19 mouse cellular contexts compared by ENCODE assay signal in genomic region chr5:33638826-33639225, GRCm38 (mm10). TPM values are rescaled to one million over a fixed set of nuclear protein-coding genes. Genes with fewer than 3 reads are reported as not detected.
DNase-seq lines count a peak whose midpoint lies in the region; ATAC-seq and TF ChIP-seq lines count a peak whose summit lies in the region.
"Had no signal": no experiment of that assay in that cellular context is flagged by ENCODE, and none has a peak within 500 bp of the region (broad histone marks: within the 10 kb centered on the region; RNA-seq: fewer than 3 reads in every experiment).

No protein-coding gene starts in this region.

- 0 out of 2 replicates have a peak overlapping the region, but pooled peaks have one; percentile 38 for H3K9ac ChIP-seq in neural tube, embryonic 13.5 days
- no peak overlapping the region for H3K9ac ChIP-seq in neural tube, embryonic 15.5 days (replicated peaks)
- H3K9ac ChIP-seq: forebrain, embryonic 12.5 days; heart, embryonic 12.5 days; liver, embryonic 15.5 days; stomach, embryonic 15.5 days had no signal

- H3K9me3 ChIP-seq in neural tube, embryonic 13.5 days = no peaks in the 10 kb centered on the region
- H3K9me3 ChIP-seq in neural tube, embryonic 15.5 days (replicated peaks) = no peaks in the 10 kb centered on the region
- H3K9me3 ChIP-seq: forebrain, embryonic 12.5 days; heart, embryonic 12.5 days; hindbrain, embryonic 10.5 days; liver, embryonic 15.5 days; stomach, embryonic 15.5 days had no signal

- no peak overlapping the region for H3K4me3 ChIP-seq in gastrocnemius, adult 2 months
- no peak overlapping the region for H3K4me3 ChIP-seq in left cerebral cortex, adult 2 months
- no peak overlapping the region for H3K4me3 ChIP-seq in neural tube, embryonic 13.5 days
- no peak overlapping the region for H3K4me3 ChIP-seq in neural tube, embryonic 15.5 days (replicated peaks)
- H3K4me3 ChIP-seq: forebrain, embryonic 12.5 days; heart, embryonic 12.5 days; hindbrain, embryonic 10.5 days; liver, embryonic 15.5 days; stomach, embryonic 15.5 days had no signal

- peak overlapping the region; percentile 78 for H3K27ac ChIP-seq in gastrocnemius, adult 2 months
- peak overlapping the region; percentile 19; the same call in 1 of the 2 replicates for H3K27ac ChIP-seq in left cerebral cortex, adult 2 months
- no peak overlapping the region for H3K27ac ChIP-seq in neural tube, embryonic 13.5 days (replicated peaks)
- no peak overlapping the region for H3K27ac ChIP-seq in neural tube, embryonic 15.5 days (replicated peaks)
- H3K27ac ChIP-seq: forebrain, embryonic 12.5 days; hindbrain, embryonic 10.5 days; liver, embryonic 15.5 days; stomach, embryonic 15.5 days had no signal

- intact Hi-C loops in gastrocnemius, adult 2 months (cut with DNase I) = no loop called here
- intact Hi-C loops in left cerebral cortex, adult 2 months (cut with DNase I) = no loop called here

- no peak for TF ChIP-seq CTCF in gastrocnemius, adult 2 months (IDR thresholded peaks at IDR 0.05)
- TF ChIP-seq CTCF in left cerebral cortex, adult 2 months (IDR thresholded peaks at IDR 0.05) = no peak

- no peak for ATAC-seq in neural tube, embryonic 13.5 days (ENCODE audit: low read depth)
- no peak for ATAC-seq in neural tube, embryonic 15.5 days (ENCODE audit: low FRiP score)

- peaks cover 47% of the 10 kb centered on the region for H3K36me3 ChIP-seq in neural tube, embryonic 13.5 days
- H3K36me3 ChIP-seq in neural tube, embryonic 15.5 days = peaks cover 36% of the 10 kb centered on the region

- H3K4me2 ChIP-seq in neural tube, embryonic 13.5 days = no peak overlapping the region
- no peak overlapping the region for H3K4me2 ChIP-seq in neural tube, embryonic 15.5 days
- H3K4me2 ChIP-seq: forebrain, embryonic 12.5 days; heart, embryonic 12.5 days; liver, embryonic 15.5 days; stomach, embryonic 15.5 days had no signal

- WGBS in neural tube, embryonic 13.5 days = 75% methylated on average over 4 of the region's 4 CpGs
- WGBS in neural tube, embryonic 15.5 days = 74% methylated on average over 4 of the region's 4 CpGs

- no peaks in the 10 kb centered on the region for H3K27me3 ChIP-seq in neural tube, embryonic 13.5 days
- H3K27me3 ChIP-seq in neural tube, embryonic 15.5 days (replicated peaks) = no peaks in the 10 kb centered on the region
- H3K27me3 ChIP-seq: forebrain, embryonic 12.5 days; heart, embryonic 12.5 days; liver, embryonic 15.5 days; stomach, embryonic 15.5 days had no signal

- H3K4me1 ChIP-seq in neural tube, embryonic 13.5 days (replicated peaks) = no peaks in the 10 kb centered on the region
- H3K4me1 ChIP-seq in neural tube, embryonic 15.5 days = no peaks in the 10 kb centered on the region
- H3K4me1 ChIP-seq: forebrain, embryonic 12.5 days; heart, embryonic 12.5 days; hindbrain, embryonic 10.5 days; stomach, embryonic 15.5 days had no signal

- DNase-seq in gastrocnemius, adult 2 months = no peak
- DNase-seq in gastrocnemius, adult 8-10 months (ENCODE audit: low spot score in 2 of 2) = no peak
- no peak for DNase-seq in left cerebral cortex, adult 2 months (ENCODE audit: extremely low spot score in 1 of 2, low spot score in 2 of 2)
- DNase-seq in left cerebral cortex, adult 11 months (ENCODE audit: low spot score) = no peak
- DNase-seq in adrenal gland, postnatal 14 days = no peak
- no peak for DNase-seq in urinary bladder, postnatal 14 days (ENCODE audit: low spot score)
- DNase-seq: cerebellum, adult 2 months; kidney, postnatal 14 days; right cerebral cortex, adult 18-20 months; spleen, adult 18-20 months; thymus, postnatal 14 days had no signal

RNA-seq across cellular contexts. Expression of gene Gm9903, which starts 9.1 kb away (rescaled TPM):
- total RNA-seq in gastrocnemius, adult 2 months (2021) = under 1 TPM in 1 of 2 experiments, not detected in 1; 0.64 TPM
- total RNA-seq in gastrocnemius, adult 8-10 months (2022) = under 1 TPM in 3 of 4 experiments, not detected in 1; 0.27 to 0.46 (median 0.46) TPM
- total RNA-seq in left cerebral cortex, adult 2 months (2021) = under 1 TPM; 0.70 to 0.77 TPM
- polyA plus RNA-seq in neural tube, embryonic 13.5 days (2015; fragmentation: Nextera tagmentation; extraction: Ambion mirVana) = 0.71 and 0.95 TPM in 2 replicates
- polyA plus RNA-seq in neural tube, embryonic 15.5 days (2015; fragmentation: Nextera tagmentation; extraction: Ambion mirVana) = 0.59 and 0.83 TPM in 2 replicates
- 0.44 and 0.49 TPM in 2 replicates for total RNA-seq in adrenal gland, postnatal 14 days (2021)
- total RNA-seq: common myeloid progenitor, adult 5-6 weeks had no signal

RNA-seq across cellular contexts. Expression of gene Fam53a, which starts 9.4 kb away (rescaled TPM):
- 10 to 100 TPM; 59.4 to 68.6 TPM for total RNA-seq in gastrocnemius, adult 2 months (2021)
- 10 to 100 TPM; 62.3 to 84.8 (median 69.4) TPM for total RNA-seq in gastrocnemius, adult 8-10 months (2022)
- 10 to 100 TPM; 25.2 to 26.1 TPM for total RNA-seq in left cerebral cortex, adult 2 months (2021)
- polyA plus RNA-seq in neural tube, embryonic 13.5 days (2015; fragmentation: Nextera tagmentation; extraction: Ambion mirVana) = 28.8 and 31.4 TPM in 2 replicates
- polyA plus RNA-seq in neural tube, embryonic 15.5 days (2015; fragmentation: Nextera tagmentation; extraction: Ambion mirVana) = 25.5 and 31.9 TPM in 2 replicates
- total RNA-seq in adrenal gland, postnatal 14 days (2021) = 26.8 and 27.6 TPM in 2 replicates

RNA-seq across cellular contexts. Expression of gene Slbp, which starts 13.5 kb away (rescaled TPM):
- 1 to 10 TPM; 6.3 to 7.7 TPM for total RNA-seq in gastrocnemius, adult 2 months (2021)
- total RNA-seq in gastrocnemius, adult 8-10 months (2022) = 1 to 10 TPM; 5.8 to 6.4 (median 6.0) TPM
- total RNA-seq in left cerebral cortex, adult 2 months (2021) = 10 to 100 TPM; 24.4 to 25.7 TPM
- 113 and 132 TPM in 2 replicates for polyA plus RNA-seq in neural tube, embryonic 13.5 days (2015; fragmentation: Nextera tagmentation; extraction: Ambion mirVana)
- 120 and 157 TPM in 2 replicates for polyA plus RNA-seq in neural tube, embryonic 15.5 days (2015; fragmentation: Nextera tagmentation; extraction: Ambion mirVana)
- total RNA-seq in adrenal gland, postnatal 14 days (2021) = 53.5 and 61.1 TPM in 2 replicates

RNA-seq across cellular contexts. Expression of gene Tacc3, which starts 19.1 kb away (rescaled TPM):
- 1 to 10 TPM in 1 of 2 experiments, under 1 TPM in 1; 0.97 to 1.3 TPM for total RNA-seq in gastrocnemius, adult 2 months (2021)
- total RNA-seq in gastrocnemius, adult 8-10 months (2022) = 1 to 10 TPM in 3 of 4 experiments, under 1 TPM in 1; 0.88 to 1.8 (median 1.2) TPM
- total RNA-seq in left cerebral cortex, adult 2 months (2021) = 1 to 10 TPM; 5.3 to 7.2 TPM
- 40.7 and 46.3 TPM in 2 replicates for polyA plus RNA-seq in neural tube, embryonic 13.5 days (2015; fragmentation: Nextera tagmentation; extraction: Ambion mirVana)
- polyA plus RNA-seq in neural tube, embryonic 15.5 days (2015; fragmentation: Nextera tagmentation; extraction: Ambion mirVana) = 27.5 and 61.7 TPM in 2 replicates
- total RNA-seq in adrenal gland, postnatal 14 days (2021) = 16.8 and 23.8 TPM in 2 replicates

RNA-seq across cellular contexts. Expression of gene Tmem129, which starts 19.4 kb away (rescaled TPM):
- 10 to 100 TPM in 1 of 2 experiments, 1 to 10 TPM in 1; 9.0 to 11.7 TPM for total RNA-seq in gastrocnemius, adult 2 months (2021)
- 10 to 100 TPM in 2 of 4 experiments, 1 to 10 TPM in 2; 9.2 to 11.3 (median 10.1) TPM for total RNA-seq in gastrocnemius, adult 8-10 months (2022)
- total RNA-seq in left cerebral cortex, adult 2 months (2021) = 10 to 100 TPM; 24.8 to 26.7 TPM
- polyA plus RNA-seq in neural tube, embryonic 13.5 days (2015; fragmentation: Nextera tagmentation; extraction: Ambion mirVana) = 24.7 and 27.6 TPM in 2 replicates
- polyA plus RNA-seq in neural tube, embryonic 15.5 days (2015; fragmentation: Nextera tagmentation; extraction: Ambion mirVana) = 27.7 and 29.7 TPM in 2 replicates
- total RNA-seq in adrenal gland, postnatal 14 days (2021) = 20.0 and 25.1 TPM in 2 replicates

Comparison
In these comparisons a context has a peak if more than half of its experiments do, and no peak if none do; other contexts are left out.
1. H3K27ac ChIP-seq: peak in gastrocnemius, adult 2 months (single experiment) and left cerebral cortex, adult 2 months (single experiment); none in neural tube, embryonic 13.5 days (single experiment) and neural tube, embryonic 15.5 days (single experiment).